Mouse (Mus musculus): Measurements from ENCODE around the gene Prkab1.

DNA sequence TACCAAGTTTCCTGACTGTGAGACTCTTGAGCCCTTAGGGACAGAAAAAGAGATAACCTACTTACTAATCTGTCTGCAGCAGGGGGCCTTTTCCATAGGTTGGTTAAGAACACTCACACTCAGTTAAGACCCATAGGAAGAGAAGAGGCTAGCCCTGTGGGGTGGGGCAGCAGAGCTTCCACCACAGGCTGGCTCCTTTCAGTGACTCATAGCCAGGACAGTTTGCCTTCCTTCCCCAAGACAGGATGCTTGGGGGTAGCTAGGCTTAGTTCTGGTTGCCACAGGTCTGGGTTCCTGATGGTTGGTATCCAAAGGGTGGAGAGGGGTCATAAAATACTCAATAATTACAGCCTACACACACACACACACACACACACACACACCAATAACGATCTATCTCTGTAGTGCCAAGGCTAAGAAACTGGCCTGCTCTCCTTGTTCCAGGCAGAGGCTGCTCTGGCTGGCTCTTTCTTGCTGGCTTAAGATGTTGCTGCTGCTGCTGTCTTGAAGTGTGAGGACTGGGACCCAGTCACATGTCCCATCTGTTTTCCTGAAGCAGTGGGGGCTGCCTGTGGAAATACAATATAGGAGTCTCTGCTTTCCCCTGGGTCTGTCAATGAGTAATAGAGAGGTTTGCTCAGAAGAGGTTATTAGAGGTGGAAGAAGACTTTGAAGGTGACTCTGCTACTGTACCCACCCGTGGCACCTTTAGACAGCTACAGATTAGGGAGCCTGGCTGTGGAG, 14.3 kb downstream of the Prkab1 start:
- TF ChIP-seq CTCF (IDR thresholded peaks at IDR 0.05; ENCODE audit: extremely low read depth, insufficient read depth, low read length) (no peak), POLR2A (IDR thresholded peaks at IDR 0.05; ENCODE audit: extremely low read depth, insufficient read depth, low read length) (no peak)
